Mouse (Mus musculus) naive thymus-derived CD4-positive, alpha-beta T cell, adult 2 months (primary cell): Measurements from ENCODE around the gene Fhl3.

ENCODE experiments used
- DNase-seq: peaks from one replicate; pipeline ENCODE4 v3.0.0-alpha.2; 2011; ENCODE audit warnings: low read depth

Gene Fhl3

DNA sequence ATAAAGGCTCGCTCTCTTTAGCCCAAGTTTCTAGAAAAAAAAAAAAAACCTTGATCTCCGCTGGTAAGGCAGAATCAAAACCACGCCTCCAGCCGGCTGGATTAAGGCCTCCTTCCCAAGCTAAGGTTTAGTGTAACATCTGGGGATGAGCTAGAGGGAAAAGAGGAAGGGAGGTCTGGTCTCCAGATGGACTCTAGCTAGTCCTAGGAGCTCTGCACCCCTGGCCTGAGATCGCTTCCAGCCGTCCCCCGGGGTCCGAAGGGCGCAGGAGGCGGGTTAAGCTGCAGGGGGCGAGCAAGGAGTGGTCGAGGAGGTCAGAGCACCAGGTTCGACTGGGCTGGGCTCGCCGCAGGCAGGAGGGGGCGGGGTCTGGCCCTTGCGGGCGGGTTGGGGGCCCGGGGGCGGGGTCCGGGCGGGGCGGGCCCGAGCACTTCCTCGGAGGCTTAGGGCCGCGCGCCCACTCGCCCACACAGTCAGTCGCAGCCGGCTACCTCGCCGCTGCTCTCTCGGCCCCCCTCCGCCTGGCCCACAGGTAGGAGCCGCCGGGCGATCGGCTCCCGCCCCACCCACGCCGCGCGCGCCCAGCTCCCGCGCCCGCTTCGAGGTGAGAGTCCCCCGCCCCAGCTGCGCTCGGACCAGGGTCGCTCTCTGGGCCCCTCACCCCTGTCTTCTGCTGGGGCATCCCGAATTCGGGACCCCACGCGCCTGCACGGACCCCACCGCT lies at the start of gene Fhl3:
TSS of gene Fhl3 (plus strand) at position 454 of the 724 bp plus-strand sequence.
- peak; percentile 65 for DNase-seq

DNA sequence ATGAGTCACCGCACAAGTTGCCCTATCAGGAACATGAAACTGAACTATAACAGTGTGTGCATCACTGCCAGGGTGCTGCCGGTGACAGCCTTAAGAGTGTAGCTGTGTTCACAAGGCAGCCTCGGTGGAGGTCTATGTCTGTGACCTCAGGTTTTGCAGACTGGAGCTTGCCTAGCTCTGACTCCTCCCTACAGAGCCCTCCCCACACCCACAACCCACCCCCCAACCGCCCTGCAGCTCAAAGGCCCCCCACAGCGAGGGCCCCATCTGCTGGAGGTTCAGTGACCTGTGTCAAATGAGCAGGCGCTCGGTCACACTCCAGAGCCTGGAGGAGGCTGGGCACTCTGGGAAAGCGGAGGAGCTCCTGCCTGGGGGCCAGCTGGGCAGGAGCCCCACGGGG lies 47.6 kb upstream of the Fhl3 start:
- no peak for DNase-seq

DNA sequence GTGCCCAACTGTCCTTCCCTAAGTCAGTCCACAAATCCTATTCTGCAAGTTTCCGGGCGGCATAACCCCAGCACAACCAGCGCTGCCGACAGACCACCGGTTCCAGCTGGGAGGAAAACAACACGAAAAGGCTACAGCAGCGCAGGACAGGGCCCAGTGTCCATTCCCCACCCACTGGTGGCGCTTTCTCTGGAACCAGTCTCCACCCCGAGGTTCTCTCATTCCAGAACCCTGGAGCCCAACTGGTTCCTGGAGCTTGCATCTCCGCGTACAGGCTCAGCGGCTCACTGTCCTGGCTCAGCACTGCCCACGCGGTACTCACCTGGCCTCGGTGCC lies 44.0 kb upstream of the Fhl3 start, which contains the start of gene Pou3f1:
TSS of gene Pou3f1 (plus strand) at position 290 of the 336 bp plus-strand sequence.
- DNase-seq, result no peak

DNA sequence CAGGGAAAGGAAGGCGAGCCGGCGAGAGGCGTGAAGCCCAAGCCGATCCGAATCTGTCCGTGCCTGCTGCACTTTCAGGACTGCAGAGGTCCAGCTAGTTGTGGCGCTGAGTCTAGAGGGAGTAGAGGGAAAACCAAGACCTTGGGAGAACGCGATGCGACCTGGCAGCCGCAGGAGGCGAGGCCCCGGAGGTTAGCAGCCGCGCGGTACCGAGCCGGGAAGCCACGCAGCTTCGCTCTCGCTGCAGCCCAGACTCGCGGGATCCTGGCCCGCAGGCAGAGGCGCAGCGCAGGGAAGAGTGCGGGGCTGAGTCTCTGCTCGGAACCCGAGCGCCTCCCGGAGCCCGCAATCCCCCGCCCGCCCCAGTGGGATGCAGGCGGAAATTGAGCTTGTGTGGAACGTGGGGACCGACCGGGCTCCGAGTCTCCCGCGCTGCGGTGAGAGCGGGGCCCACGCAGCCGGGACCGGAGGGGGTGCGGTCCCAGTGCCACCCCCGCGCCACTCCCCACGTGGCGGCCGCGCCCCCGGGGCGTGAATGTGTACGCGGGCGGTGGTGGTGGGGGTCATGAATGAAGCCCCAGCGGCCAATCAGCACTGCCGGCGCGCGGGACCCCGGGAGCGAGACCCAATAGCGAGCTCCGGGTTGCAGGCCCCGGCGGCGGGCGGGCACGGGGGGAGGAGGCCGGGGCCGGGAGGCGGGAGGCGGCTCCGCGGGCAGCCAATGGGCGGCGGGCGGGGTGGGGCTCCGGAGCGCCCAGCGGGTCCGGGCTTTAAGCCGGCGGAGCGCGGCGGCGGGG lies 43.4 kb upstream of the Fhl3 start:
- DNase-seq, result peak; percentile 35

DNA sequence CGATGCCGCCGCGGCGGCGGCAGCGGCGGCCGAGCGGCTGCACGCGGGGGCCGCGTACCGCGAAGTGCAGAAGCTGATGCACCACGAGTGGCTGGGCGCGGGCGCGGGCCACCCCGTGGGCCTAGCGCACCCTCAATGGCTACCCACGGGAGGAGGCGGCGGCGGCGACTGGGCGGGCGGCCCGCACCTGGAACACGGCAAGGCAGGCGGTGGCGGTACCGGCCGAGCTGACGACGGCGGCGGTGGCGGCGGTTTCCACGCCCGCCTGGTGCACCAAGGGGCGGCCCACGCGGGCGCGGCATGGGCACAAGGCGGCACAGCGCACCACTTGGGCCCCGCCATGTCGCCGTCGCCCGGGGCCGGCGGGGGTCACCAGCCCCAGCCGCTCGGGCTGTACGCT lies 42.7 kb upstream of the Fhl3 start:
- DNase-seq, result peak; percentile 24

DNA sequence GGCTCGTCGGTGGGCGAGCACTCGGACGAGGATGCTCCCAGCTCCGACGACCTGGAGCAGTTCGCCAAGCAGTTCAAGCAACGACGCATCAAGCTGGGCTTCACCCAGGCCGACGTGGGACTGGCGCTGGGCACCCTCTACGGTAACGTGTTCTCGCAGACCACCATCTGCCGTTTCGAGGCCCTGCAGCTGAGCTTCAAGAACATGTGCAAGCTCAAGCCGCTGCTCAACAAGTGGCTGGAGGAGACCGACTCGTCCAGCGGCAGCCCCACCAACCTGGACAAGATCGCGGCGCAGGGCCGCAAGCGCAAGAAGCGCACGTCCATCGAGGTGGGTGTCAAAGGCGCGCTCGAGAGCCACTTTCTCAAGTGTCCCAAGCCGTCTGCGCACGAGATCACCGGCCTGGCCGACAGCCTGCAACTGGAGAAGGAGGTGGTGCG lies 42.1 kb upstream of the Fhl3 start:
- DNase-seq, result peak; percentile 21

DNA sequence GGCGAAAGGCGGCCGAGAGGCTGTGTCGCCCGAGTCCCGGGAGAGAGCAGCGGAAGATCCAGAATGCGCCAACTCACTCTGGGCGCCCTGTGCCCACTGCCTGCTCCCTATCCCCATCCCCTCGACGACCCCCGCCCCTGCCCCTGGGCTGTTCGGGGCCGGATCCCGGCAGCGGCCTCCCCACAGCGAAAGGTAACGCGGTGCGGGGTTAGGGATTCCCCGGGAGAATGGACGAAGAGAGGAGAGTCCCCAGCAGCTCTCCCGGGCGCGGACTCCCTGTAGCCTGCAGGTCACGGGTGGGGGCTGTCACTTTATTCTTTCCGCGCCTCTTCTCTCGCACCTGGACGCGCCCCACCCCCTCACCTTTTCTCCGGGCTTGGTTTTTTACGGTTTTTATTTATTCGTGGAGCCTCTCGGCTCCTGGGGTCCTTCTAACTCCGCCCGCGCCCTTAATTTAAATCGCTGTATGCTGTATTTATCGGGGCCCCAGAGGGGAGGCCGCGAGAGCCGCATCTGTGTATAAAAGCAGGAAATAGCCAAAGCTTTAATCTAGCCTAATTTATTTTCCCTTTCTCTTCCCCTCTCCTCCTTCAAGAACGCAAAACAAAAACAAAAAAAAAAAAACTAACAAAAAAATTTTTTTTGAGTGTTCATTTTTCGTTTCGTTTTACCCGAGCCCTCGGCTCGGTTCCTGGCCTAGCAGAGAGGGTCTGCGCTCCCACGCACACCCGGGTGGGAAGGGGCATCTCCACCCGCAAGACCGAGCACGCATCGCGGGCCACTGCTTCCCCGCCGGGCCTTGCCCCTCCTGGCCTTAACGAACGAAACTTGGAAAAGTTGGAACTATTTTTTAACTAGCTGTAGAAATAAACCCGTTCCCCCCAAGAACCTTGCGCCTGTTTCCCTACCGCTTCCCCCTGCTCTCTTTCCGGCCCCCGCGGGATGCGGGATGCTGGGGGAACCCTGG lies 41.0 kb upstream of the Fhl3 start:
- no peak for DNase-seq

DNA sequence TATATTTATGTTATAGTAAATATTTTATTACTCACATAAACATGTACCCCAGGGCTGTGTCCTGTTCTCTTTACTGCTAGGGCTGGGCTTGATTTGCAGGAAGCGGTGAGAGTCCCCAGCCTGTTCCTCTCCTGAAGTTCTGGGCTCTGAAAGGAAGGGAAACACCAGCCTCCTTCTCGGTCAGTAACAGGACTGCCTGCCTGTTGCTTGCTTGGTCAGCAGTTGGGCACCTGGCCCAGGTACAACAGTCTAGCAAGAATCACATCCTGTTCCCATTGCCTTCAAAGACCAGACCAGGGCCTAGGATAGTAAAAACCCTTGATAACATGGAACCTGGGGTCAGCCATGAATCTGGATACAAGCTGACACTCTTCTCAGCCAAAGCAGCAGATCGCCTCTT lies 39.9 kb upstream of the Fhl3 start:
- DNase-seq, result no peak

DNA sequence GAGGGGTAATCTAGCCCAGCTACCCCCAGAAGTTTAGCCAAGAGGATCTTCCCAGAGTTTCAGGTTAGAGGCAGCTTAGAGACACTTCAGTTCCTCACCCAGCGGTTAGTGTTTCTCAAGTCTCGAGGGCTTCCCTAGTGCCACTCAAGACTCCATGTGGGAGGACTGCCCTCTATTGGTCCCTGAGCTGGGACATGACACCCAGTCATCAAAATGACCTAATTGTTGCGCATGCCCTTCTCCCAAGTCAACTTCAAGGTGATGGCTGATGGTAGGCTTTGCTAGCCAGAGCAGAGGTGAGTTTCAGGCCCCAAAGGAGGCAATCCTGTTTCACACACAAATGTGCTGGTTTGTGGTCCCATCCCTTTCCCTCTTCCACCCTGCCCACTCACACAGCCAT lies 37.5 kb upstream of the Fhl3 start:
- DNase-seq, result no peak

DNA sequence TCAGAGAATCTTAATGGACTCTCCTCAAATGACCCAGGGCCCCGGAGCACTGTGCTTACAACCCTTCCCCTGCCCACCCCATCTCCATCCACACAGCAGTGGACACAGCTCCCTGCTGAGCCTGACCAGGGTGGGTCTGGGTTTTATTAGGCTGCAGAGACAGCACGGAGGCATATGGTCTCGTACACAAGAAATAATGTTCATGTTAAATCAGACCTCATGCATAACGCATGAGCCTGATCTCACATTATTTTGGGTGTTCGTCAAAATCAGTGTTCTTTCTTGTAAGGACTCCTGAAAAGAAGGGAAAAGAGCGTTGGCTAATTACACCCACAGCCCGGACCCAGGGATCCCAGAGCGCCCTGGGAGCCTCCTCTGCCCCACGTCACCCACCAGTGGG lies 36.3 kb upstream of the Fhl3 start:
- DNase-seq, result no peak

DNA sequence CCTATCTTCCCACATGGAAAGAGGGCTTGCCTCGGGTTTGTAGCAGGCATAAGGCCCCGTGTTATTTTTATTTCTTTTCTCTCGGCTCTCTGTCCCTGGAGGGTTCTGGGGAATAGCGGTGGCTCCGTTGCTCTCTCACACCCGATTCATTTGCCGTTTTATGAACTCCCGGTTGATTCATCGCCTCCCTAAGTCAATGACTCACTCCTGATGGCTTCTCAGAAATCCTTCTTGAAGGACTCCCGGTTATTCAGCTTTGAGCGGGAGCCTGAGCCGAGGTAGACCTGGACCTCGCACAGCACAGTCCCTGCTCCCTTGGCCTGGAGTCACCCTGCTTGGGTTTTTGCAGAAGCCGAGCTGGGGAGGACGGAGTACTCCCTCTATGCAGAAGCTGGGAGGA lies 35.9 kb upstream of the Fhl3 start:
- no peak for DNase-seq

DNA sequence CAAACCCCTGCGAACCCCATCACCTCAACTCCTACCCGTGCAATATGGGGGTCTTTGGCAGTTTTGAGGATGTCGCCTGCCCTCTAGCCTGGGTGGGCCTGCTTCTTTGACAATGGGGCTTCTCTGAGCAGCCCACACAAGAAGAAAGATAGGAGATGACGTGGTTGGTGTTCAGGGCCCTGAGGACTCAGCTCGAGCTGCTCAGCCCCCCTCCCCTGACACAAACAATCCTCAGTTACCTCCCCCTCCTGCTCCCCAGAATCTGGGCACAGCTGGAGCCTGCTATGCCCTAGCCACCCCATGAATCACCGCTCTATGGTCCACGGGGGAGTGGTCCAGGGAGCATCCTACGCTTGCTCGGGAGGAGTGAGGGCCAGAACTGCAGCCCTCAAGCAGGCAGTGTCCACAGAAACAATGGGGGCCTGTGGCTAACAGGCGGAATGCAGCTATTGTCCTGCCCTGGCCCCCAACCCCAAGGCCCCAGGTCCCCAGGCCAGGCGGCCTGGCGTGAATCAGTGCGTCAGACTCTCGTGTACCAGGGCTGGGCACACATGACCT lies 32.9 kb upstream of the Fhl3 start:
- no peak for DNase-seq

DNA sequence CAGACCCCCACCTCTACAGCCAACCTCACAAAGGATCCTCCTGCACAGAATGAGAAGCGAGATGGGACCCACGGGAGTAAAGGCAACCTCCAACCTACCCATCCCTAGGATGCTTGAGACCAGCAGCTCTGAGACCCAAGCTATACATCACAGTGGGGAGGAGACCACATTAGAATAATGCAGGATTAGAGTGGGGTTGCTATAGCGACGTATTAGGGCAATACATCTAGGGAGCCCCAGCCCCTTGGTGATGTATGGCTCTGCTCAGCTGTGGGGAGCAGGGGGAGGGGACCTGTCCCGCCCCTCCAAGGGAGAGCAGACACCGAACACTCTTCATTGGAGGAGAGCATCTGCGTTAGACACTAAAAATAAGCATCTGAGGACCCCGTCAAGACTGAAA lies 32.4 kb upstream of the Fhl3 start:
- DNase-seq, result no peak

DNA sequence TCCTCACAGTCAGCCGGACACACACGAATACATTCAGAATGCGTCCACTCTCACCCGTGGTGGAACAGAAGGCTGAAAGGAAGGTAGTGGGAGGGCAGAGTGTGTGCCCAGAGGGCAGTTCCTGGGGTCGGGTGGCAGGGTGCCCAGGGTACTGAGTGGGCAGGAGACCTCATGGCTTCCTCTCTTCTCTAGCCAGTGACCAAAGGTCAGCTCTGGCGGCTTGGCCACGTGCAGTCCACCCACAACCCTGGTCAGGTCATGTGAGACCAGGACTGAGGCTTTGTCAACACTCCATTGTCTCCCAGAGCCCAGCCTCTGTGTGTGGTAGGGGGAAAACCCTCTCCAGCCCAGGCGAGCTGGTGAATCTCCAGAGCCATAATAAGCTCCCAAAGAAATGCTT lies 30.3 kb upstream of the Fhl3 start:
- DNase-seq, result no peak

DNA sequence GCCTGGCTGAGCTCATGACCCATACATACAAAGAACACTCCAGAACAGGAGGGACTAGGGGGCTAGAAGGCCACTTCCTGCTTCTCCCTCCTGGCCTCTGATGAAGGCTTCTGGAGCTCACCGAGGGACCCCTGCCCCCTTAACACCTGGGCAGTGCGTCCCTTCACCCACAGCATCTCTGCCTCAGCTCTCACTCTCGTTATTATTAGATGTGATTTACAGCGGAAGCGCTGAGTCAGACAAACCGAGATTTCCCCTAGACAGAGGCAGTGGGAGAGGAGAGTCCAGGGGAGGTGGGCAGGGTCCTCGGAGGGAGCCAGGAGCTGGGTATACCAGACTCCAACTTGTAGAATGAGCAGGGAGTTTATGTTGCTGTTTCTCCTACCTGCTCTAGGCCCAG lies 28.9 kb upstream of the Fhl3 start:
- no peak for DNase-seq

DNA sequence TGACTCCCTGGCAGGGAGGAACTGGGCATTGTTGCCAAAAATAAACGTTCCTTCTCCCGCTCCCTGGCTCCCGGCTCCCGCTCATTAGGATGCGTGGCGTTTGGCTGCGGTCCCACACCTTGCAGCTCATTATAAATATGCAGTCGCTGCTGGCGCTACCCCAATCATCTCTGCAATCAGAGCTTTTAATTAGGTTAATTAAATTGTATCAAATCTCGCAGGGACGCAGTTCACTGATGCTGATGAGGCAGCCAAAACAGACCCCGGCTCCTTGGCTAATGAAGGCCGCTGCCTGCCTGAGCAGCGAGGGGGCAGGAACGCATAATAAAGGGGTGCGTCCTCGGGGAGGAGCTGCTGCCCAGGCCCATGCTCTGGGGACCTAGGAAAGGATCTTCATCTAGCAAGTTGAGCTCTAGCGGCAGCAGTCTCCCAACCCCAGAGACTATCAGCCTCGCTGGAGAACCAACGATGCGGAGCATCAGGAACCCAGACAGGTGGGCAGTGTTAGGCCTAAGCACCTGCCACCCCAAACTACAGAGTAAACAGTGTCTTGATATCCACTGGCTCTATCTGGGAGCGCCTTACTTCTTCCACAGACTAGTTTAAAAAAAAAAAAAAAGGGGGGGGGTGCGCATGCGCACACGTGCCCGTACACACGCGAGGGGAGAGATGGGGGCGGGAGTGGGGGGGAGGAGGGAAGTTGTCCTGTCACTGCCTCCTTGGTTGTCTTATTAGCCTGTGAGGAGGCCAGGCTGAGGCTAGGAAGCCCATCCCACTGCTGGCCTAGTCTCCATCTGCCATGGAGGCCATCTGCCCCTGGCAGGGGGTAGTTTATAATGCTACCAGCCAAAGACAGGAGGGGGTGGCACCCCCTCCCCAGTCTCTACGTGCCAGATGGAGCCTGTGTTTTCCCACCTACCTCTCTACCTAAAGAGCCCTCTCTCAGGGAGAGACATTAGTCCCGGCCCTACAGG lies 27.9 kb upstream of the Fhl3 start:
- DNase-seq, result no peak

DNA sequence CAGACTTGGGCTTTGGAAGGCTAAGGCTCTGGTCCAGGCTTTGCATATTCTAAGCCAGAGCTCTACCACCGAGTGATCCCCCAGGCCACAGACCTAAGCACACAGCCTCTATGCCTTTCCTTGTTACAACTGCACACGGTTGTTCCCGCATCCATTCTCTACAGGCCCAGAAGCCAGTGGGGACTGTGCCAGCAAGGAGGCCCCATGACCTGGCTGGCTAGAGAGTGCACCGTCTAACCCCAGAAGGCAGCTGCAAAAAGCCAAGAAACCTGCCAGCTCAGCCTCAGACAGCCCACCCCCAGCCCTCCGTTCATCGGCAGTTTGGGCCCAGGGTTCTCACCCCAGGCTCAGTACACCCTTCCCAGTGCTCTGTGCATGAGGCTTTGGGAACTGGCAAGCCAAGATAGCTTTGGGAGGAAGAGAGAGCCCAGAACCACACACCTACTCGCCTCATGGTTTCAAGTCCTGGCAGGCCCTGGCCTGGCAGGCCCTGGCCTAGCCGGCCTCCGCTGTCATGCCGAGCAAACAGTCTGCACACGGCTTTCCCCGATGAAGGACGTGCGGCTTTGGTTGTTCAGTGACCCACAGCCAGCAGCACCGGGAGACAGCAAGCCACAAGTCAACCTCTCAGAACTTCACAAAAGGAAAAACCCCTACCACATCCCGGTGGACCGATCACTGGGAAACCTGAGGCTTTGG lies 26.0 kb upstream of the Fhl3 start:
- DNase-seq, result no peak

DNA sequence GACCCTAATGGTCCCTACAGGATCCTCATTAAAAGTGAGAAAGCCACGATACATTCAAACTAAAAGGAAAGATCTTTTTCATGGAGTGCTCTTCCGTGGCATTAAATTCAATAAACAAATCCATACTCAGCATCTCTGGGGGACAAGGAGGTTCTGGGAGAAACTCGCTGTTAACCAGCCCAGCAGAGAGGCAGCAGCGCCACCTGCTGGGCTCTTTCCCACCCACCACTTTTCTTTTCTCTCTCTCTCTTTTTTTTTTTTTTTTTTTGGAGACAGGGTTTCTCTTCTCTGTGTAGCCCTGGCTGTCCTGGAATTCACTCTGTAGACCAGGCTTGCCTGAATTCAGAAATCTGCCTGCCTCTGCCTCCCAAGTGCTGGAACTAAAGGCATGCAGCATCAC lies 25.5 kb upstream of the Fhl3 start:
- DNase-seq, result peak; percentile 67

DNA sequence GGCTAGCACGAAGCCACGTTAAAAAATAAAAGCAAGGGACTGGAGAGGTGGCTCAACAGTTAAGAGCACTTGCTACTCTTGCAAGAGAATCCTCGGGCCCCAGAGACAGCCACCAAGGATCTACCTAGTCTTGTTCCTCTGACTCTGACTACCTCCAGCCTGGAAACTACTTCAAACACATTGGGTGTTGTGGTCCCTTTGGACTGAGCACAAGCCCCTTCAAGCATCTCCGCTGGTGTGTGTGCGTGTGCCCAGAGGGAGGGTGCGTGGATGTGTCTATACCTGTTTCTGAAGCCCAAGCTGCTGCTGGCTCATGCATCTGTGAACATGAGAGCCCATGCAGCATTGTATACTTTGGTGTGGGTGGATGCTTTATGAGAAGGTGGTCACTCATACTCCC lies 24.5 kb upstream of the Fhl3 start:
- no peak for DNase-seq

DNA sequence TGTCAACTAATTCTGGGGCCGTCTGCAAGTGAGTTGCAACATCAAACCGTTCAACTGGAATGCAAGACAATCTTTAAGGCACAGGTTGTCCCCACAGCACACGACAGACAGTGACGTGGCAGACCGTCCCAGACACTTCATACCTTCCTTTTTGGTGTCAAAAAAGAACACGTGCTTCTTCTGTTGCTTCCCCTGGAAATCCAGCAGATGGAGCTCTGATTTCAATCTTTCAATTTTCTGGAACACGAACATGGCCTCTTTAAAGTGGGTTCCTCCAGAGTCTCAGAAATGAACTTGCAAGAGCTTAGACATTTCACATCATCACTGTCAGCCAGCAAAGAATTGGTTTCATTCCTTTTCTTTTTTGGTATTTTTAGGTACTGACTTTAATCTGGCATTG lies 18.2 kb upstream of the Fhl3 start:
- DNase-seq, result peak; percentile 63
